Mouse (Mus musculus) hindbrain, postnatal 0 days (tissue): ENCODE measurements at regions not wholly inside any gene's neighbourhood (a gene's known extent, or its start where the extent isn't known, plus 50 kb on each side); places are given as distances from the start of the nearest gene placed in this dataset.

Experiments used
- ATAC-seq: fragments of 200-750 bp; cut with Nextera tagmentation; 2 replicates; pipeline ENCODE4 v1.8.0; 2017; ENCODE audit warnings: mild to moderate bottlenecking, moderate TSS enrichment, moderate library complexity
- DNase-seq: peaks from one replicate; pipeline ENCODE4 v3.0.0-alpha.2; 2015; ENCODE audit warnings: low spot score
- H3K27ac ChIP-seq: fragments of 300-500 bp; sonication (generic); 2 replicates; pipeline ENCODE4 v1.5.1; 2014; ENCODE audit warnings: mild to moderate bottlenecking
- H3K27me3 ChIP-seq: fragments of 300-500 bp; sonication (generic); 2 replicates; pipeline ENCODE4 v1.6.1; 2014; ENCODE audit warnings: low read length, mixed read lengths; ENCODE audit not compliant: insufficient read depth
- H3K36me3 ChIP-seq: fragments of 300-500 bp; sonication (generic); 2 replicates; pipeline ENCODE4 v1.6.1; 2014; ENCODE audit warnings: low read length, mixed read lengths; ENCODE audit not compliant: insufficient read depth
- H3K4me1 ChIP-seq: fragments of 300-500 bp; sonication (generic); 2 replicates; pipeline ENCODE4 v1.6.1; 2014; ENCODE audit warnings: antibody characterized with exemption, low read length, mixed read lengths; ENCODE audit not compliant: insufficient read depth
- H3K4me2 ChIP-seq: fragments of 300-500 bp; sonication (generic); 2 replicates; pipeline ENCODE4 v1.6.1; 2014; ENCODE audit warnings: low read depth, mild to moderate bottlenecking, low read length, moderate library complexity, mixed read lengths
- H3K4me3 ChIP-seq: fragments of 300-500 bp; sonication (generic); 2 replicates; pipeline ENCODE4 v1.5.1; 2014; ENCODE audit warnings: low read length
- H3K9ac ChIP-seq: fragments of 300-500 bp; sonication (generic); replicated peaks from 2 replicates; pipeline ENCODE4 v1.6.1; 2014; ENCODE audit warnings: mild to moderate bottlenecking, low read length, moderate library complexity, mixed read lengths
- H3K9me3 ChIP-seq: fragments of 300-500 bp; sonication (generic); 2 replicates; pipeline ENCODE4 v1.6.1; 2016; ENCODE audit warnings: low read length, mixed read lengths
- CTCF ChIP-seq: IDR thresholded peaks from 2 replicates; pipeline ENCODE4 v1.5.1; 2016; ENCODE audit warnings: antibody characterized with exemption, control low read depth, low read depth
- WGBS: fragments of 180-500 bp; shearing (Covaris S2); extraction: QIAGEN DNeasy Blood & Tissue Kit; methylation state at CpG from one replicate; pipeline ENCODE4 v1.1.7; 2014; 5-methylcytosine and 5-hydroxymethylcytosine counted together

DNA sequence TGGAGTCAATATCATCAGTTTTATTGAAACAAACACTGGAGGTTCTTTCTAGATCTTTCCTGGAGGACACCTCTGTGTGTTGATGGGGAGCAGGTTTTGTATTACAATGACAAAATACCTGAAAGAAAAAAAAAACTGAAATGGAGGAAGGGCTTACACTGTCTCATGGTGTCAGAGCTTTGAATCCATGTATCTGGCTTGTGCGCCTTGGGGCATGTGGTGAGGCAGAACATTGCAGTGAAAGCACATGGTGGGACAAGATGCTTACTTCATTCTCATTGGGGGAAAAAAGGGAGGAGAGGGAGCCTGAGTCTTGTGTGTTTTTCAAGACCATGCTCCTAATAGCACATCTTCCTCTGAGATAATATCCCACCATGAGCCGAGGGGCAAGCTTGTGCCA lies 368.3 kb downstream of the Inhba start:
- Histone ChIP-seq H3K9me3 (no peaks in the 10 kb centered on the region), H3K4me3 (no peak overlapping the region), H3K4me2 (no peak overlapping the region), H3K27ac (no peak overlapping the region), H3K9ac (no peak overlapping the region), H3K36me3 (no peaks in the 10 kb centered on the region), H3K4me1 (no peaks in the 10 kb centered on the region), H3K27me3 (no peaks in the 10 kb centered on the region)
- TF ChIP-seq CTCF = no peak
- DNase-seq (no peak), ATAC-seq (no peak)
- 93% methylated on average over 2 of the region's 2 CpGs for WGBS

GRCm38 (mm10) chr13:16382936-16383511 lies 371.4 kb downstream of the Inhba start:
- no peak overlapping the region for H3K27ac ChIP-seq
- H3K27me3 ChIP-seq = no peaks in the 10 kb centered on the region
- TF ChIP-seq CTCF = no peak
- 79% methylated on average over 5 of the region's 5 CpGs for WGBS
- H3K9me3 ChIP-seq = no peaks in the 10 kb centered on the region
- no peak overlapping the region for H3K9ac ChIP-seq
- no peak overlapping the region for H3K4me3 ChIP-seq
- no peaks in the 10 kb centered on the region for H3K4me1 ChIP-seq
- DNase-seq = no peak
- ATAC-seq = no peak
- no peak overlapping the region for H3K4me2 ChIP-seq
- H3K36me3 ChIP-seq = no peaks in the 10 kb centered on the region

DNA sequence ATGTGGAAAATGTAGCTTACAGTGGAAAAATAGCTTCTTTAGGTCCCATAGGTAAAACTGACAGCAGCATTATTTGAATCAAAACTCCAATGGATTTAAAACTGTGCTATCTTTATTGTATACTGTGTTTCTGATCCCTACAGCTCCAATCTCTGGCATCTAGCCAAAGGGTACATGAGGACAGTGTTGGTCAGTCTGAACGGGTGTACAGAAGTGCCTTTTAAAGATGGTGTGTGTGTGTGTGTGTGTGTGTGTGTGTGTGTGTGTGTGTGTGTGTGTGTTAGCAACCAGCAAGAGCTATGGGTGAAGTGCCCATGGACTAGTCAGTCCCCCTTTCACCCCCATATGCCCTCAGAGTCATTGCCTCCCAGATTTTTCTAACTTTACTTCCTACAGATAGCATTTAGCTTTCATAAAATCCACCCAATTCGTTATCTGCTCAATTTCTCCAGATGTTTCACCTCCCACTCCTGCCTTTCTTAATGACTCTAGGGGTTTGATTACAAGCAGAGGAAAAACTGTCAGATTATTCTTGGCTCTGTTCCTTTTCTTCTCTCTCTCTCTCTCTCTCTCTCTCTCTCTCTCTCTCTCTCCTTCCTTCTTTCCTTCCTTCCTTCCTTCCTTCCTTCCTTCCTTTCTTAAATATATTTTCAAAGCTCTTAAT lies 404.8 kb downstream of the Inhba start:
- 43% methylated on average over 2 of the region's 2 CpGs for WGBS
- Histone ChIP-seq H3K27ac (no peak overlapping the region), H3K9me3 (no peaks in the 10 kb centered on the region), H3K4me2 (no peak overlapping the region), H3K36me3 (no peaks in the 10 kb centered on the region), H3K4me1 (no peaks in the 10 kb centered on the region), H3K27me3 (no peaks in the 10 kb centered on the region), H3K4me3 (no peak overlapping the region), H3K9ac (no peak overlapping the region)
- DNase-seq = peak; percentile 10
- no peak for TF ChIP-seq CTCF
- no peak for ATAC-seq

DNA sequence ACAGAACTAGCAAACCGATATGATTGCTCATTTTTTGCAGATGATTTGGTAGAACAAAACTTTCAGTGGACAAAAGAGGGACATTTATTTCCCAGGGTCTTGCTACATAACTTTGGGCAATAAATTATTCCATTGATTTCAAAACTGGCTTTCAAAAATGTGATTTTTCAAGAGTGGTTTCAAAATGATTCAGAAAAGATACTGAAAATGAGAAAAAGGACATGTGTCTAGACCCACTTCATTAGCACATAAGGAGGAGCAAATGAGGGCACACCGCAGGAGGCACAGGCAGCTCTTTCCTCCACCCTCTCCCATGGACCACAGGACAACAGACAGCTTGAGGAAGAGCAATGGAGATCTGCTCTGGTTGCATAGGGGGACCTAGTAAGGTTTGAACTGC lies 412.5 kb downstream of the Inhba start:
- TF ChIP-seq CTCF = no peak
- ATAC-seq = no peak
- WGBS = 76% methylated on average over 2 of the region's 2 CpGs

DNA sequence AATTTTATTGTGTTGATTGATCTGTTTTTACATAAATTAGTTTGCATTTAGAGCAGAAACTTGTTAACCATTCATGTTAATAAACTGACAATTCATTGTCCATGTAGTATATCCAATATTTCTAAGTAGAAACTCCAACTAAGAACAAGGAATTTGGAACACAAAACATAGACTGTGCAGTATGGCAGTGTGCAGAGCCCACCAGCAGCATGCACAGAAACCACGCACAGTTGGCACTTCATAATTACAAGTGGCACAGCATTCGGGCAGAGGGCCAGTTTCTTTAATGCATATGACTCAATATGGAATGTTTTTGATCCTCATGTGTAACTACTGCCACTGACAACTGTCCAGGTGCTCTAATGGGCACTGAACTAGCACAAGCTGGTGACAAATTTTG lies 423.8 kb downstream of the Inhba start:
- no peaks in the 10 kb centered on the region for H3K9me3 ChIP-seq
- H3K36me3 ChIP-seq = no peaks in the 10 kb centered on the region
- H3K27me3 ChIP-seq = no peaks in the 10 kb centered on the region
- H3K4me3 ChIP-seq = no peak overlapping the region
- H3K4me2 ChIP-seq = no peak overlapping the region
- ATAC-seq (no peak), DNase-seq (peak; percentile 1)
- TF ChIP-seq CTCF = no peak
- H3K4me1 ChIP-seq = no peaks in the 10 kb centered on the region
- 74% methylated on average over 2 of the region's 2 CpGs for WGBS
- no peak overlapping the region for H3K9ac ChIP-seq
- no peak overlapping the region for H3K27ac ChIP-seq

More for the DNA sequence above, 412.5 kb downstream of the Inhba start:
- Histone ChIP-seq H3K4me2 (no peak overlapping the region), H3K36me3 (no peaks in the 10 kb centered on the region), H3K4me1 (no peaks in the 10 kb centered on the region), H3K9me3 (no peaks in the 10 kb centered on the region), H3K27me3 (no peaks in the 10 kb centered on the region), H3K4me3 (no peak overlapping the region), H3K9ac (no peak overlapping the region), H3K27ac (no peak overlapping the region)
- DNase-seq = no peak

GRCm38 (mm10) chr13:16453234-16453633 lies 441.6 kb downstream of the Inhba start:
- TF ChIP-seq CTCF = no peak
- no peaks in the 10 kb centered on the region for H3K27me3 ChIP-seq
- H3K36me3 ChIP-seq = no peaks in the 10 kb centered on the region
- H3K27ac ChIP-seq = no peak overlapping the region
- ATAC-seq (no peak), DNase-seq (no peak)
- no peak overlapping the region for H3K4me2 ChIP-seq
- no peak overlapping the region for H3K4me3 ChIP-seq
- no peaks in the 10 kb centered on the region for H3K9me3 ChIP-seq
- no peaks in the 10 kb centered on the region for H3K4me1 ChIP-seq
- H3K9ac ChIP-seq = no peak overlapping the region

DNA sequence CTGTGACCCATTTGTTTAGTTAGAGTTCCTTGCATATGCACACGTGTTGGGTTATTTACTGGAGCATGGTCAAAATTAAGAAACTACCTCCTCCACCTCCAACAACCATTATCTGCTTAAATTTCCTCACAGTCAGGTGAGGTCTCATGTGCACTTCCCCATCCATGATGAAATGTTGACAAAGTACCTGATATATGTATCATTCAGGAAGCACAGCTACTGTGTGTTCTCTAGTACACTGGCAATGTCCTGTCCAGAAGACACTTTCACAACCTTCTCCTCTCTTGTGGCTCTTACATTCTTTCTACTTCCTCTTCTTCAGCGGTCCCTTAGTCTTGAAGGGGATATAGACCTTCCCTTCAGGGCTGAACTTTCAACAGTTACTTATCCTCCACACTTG lies 448.1 kb downstream of the Inhba start:
- Histone ChIP-seq H3K27ac (no peak overlapping the region), H3K4me2 (no peak overlapping the region), H3K4me1 (no peaks in the 10 kb centered on the region), H3K36me3 (no peaks in the 10 kb centered on the region), H3K9ac (no peak overlapping the region), H3K27me3 (no peaks in the 10 kb centered on the region), H3K9me3 (no peaks in the 10 kb centered on the region), H3K4me3 (no peak overlapping the region)
- TF ChIP-seq CTCF = no peak
- DNase-seq = no peak
- no peak for ATAC-seq
- WGBS = 84% methylated on average over 2 of the region's 2 CpGs
